Mouse (Mus musculus) adrenal gland, adult 8-10 months (tissue): Measurements from ENCODE around the gene Nampt. TPM values are rescaled to one million over a fixed set of nuclear protein-coding genes. Genes with fewer than 3 reads are reported as not detected.

Experiments
- DNase-seq: peaks from one replicate; pipeline ENCODE4 v3.0.0; 2022
- total RNA-seq, 4 experiments: library from RNA; stranded (reverse); gene quantifications; 2 replicates each; pipeline ENCODE4 v1.2.4; 2022

The Nampt gene
- total RNA-seq, 4 experiments from 2014 or later: 43.5 to 135 (median 71.2) TPM

DNA sequence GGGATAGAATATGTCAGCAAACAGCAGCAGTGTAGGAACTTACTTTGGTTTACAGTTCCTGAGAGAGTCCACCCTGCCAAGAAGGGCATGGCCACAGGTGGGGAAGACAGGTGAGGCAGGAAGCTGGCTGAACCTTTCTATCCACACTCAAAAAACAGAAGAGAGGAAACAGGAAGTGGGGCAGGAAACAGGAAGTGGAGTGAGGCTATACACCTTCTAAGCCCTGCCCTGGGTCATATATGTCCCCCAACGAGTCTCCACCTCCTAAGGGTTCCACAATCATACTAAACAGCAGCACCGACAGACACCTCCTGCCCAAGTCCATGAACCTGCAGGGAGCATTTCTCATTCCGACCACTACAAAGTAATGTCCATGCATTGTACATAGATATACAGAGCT lies 81.7 kb downstream of the Nampt start:
- DNase-seq: no peak

Other genes starting within 250 kb of the Nampt start
- 100 to 1,000 TPM; 104 to 117 (median 108) TPM for gene Sypl, start 134.3 kb downstream of the Nampt start, total RNA-seq